In genomic region chr8:69939633-69940032, GRCm38 (mm10) we compare ENCODE assay signal across 10 mouse cellular contexts. TPM values are rescaled to one million over a fixed set of nuclear protein-coding genes. Genes with fewer than 3 reads are reported as not detected.
DNase-seq lines count a peak whose midpoint lies in the region; ATAC-seq lines count a peak whose summit lies in the region.
"Had no signal": no experiment of that assay in that cellular context is flagged by ENCODE, and none has a peak within 500 bp of the region (broad histone marks: within the 10 kb centered on the region; RNA-seq: fewer than 3 reads in every experiment).

No protein-coding gene starts in this region.

- H3K9ac ChIP-seq in liver, embryonic 15.5 days = no peak overlapping the region

- peaks cover 59% of the 10 kb centered on the region for H3K4me1 ChIP-seq in embryonic facial prominence, embryonic 10.5 days
- H3K4me1 ChIP-seq in liver, embryonic 15.5 days (replicated peaks) = peaks cover 73% of the 10 kb centered on the region

- peaks cover 55% of the 10 kb centered on the region for H3K36me3 ChIP-seq in embryonic facial prominence, embryonic 10.5 days (replicated peaks)
- H3K36me3 ChIP-seq in liver, embryonic 15.5 days (replicated peaks) = peaks cover 22% of the 10 kb centered on the region

- no peaks in the 10 kb centered on the region for H3K27me3 ChIP-seq in embryonic facial prominence, embryonic 10.5 days (replicated peaks; ENCODE audit: low read depth, poor library complexity, severe bottlenecking)
- no peaks in the 10 kb centered on the region for H3K27me3 ChIP-seq in liver, embryonic 15.5 days

- no peak overlapping the region for H3K4me2 ChIP-seq in liver, embryonic 15.5 days

- H3K4me3 ChIP-seq in embryonic facial prominence, embryonic 10.5 days = peak overlapping the region; percentile 24; the same call in 1 of the 2 replicates
- H3K4me3 ChIP-seq in liver, embryonic 15.5 days (replicated peaks) = no peak overlapping the region

- peak overlapping the region; percentile 59; the same call in 1 of the 2 replicates for H3K27ac ChIP-seq in embryonic facial prominence, embryonic 10.5 days (replicated peaks)
- H3K27ac ChIP-seq in liver, embryonic 15.5 days (replicated peaks) = peak overlapping the region; percentile 38

- H3K9me3 ChIP-seq in embryonic facial prominence, embryonic 10.5 days = no peaks in the 10 kb centered on the region
- H3K9me3 ChIP-seq in liver, embryonic 15.5 days (replicated peaks) = no peaks in the 10 kb centered on the region

- peak; percentile 48 to 62 for DNase-seq in lung, adult 18-20 months
- no peak for DNase-seq in lung, postnatal 14 days
- peak; percentile 78 for DNase-seq in embryonic facial prominence, embryonic 10.5 days (ENCODE audit: low spot score)
- DNase-seq in kidney, adult 11 months = peak; percentile 81
- DNase-seq in T-cell, adult 2 months (ENCODE audit: low spot score) = no peak
- DNase-seq in thymus, postnatal 25 days = no peak
- DNase-seq in layer of hippocampus, adult 8-10 months (ENCODE audit: low spot score in 2 of 2) = no peak
- DNase-seq: cerebellum, postnatal 36 days had no signal

- ATAC-seq in liver, embryonic 15.5 days (ENCODE audit: insufficient read depth) = peak; percentile 56; the same call in 1 of the 2 replicates

- WGBS in embryonic facial prominence, embryonic 10.5 days = 34% methylated on average over 3 of the region's 3 CpGs
- WGBS in liver, embryonic 15.5 days (ENCODE audit: insufficient replicate concordance) = 26% methylated on average over 3 of the region's 3 CpGs

RNA-seq across cellular contexts. Expression of gene Yjefn3, which starts 37.1 kb away (rescaled TPM):
- polyA plus RNA-seq in embryonic facial prominence, embryonic 10.5 days (2016; fragmentation: Nextera tagmentation; extraction: Ambion mirVana) = 4.2 and 4.3 TPM in 2 replicates
- 0.51 and 0.54 TPM in 2 replicates for polyA plus RNA-seq in liver, embryonic 15.5 days (2015; fragmentation: Nextera tagmentation; extraction: Ambion mirVana)
- total RNA-seq in layer of hippocampus, adult 8-10 months (2022) = 10 to 100 TPM; 19.1 to 43.7 (median 32.3) TPM
- total RNA-seq: neutrophil, adult 5-6 weeks had no signal

RNA-seq across cellular contexts. Expression of gene Ndufa13, which starts 37.3 kb away (rescaled TPM):
- 159 and 164 TPM in 2 replicates for polyA plus RNA-seq in embryonic facial prominence, embryonic 10.5 days (2016; fragmentation: Nextera tagmentation; extraction: Ambion mirVana)
- polyA plus RNA-seq in liver, embryonic 15.5 days (2015; fragmentation: Nextera tagmentation; extraction: Ambion mirVana) = 89.7 and 96.9 TPM in 2 replicates
- total RNA-seq in layer of hippocampus, adult 8-10 months (2022) = 100 to 1,000 TPM in 3 of 4 experiments, 10 to 100 TPM in 1; 95.2 to 148 (median 127) TPM

RNA-seq across cellular contexts. Expression of gene Tssk6, which starts 37.6 kb away (rescaled TPM):
- 4.4 and 4.8 TPM in 2 replicates for polyA plus RNA-seq in embryonic facial prominence, embryonic 10.5 days (2016; fragmentation: Nextera tagmentation; extraction: Ambion mirVana)
- polyA plus RNA-seq in liver, embryonic 15.5 days (2015; fragmentation: Nextera tagmentation; extraction: Ambion mirVana) = 2.1 TPM in 2 replicates
- under 1 TPM in 2 of 4 experiments, not detected in 2; 0.41 to 0.47 TPM for total RNA-seq in layer of hippocampus, adult 8-10 months (2022)

RNA-seq across cellular contexts. Expression of gene Cilp2, which starts 52.1 kb away (rescaled TPM):
- polyA plus RNA-seq in embryonic facial prominence, embryonic 10.5 days (2016; fragmentation: Nextera tagmentation; extraction: Ambion mirVana) = 0.39 and 0.54 TPM in 2 replicates
- 0.03 and 0.06 TPM in 2 replicates for polyA plus RNA-seq in liver, embryonic 15.5 days (2015; fragmentation: Nextera tagmentation; extraction: Ambion mirVana)
- under 1 TPM; 0.57 to 0.62 (median 0.59) TPM for total RNA-seq in layer of hippocampus, adult 8-10 months (2022)
- total RNA-seq: neutrophil, adult 5-6 weeks had no signal

RNA-seq across cellular contexts. Expression of gene Gatad2a, which starts 56.6 kb away (rescaled TPM):
- polyA plus RNA-seq in embryonic facial prominence, embryonic 10.5 days (2016; fragmentation: Nextera tagmentation; extraction: Ambion mirVana) = 57.3 and 59.9 TPM in 2 replicates
- 28.0 and 32.2 TPM in 2 replicates for polyA plus RNA-seq in liver, embryonic 15.5 days (2015; fragmentation: Nextera tagmentation; extraction: Ambion mirVana)
- 10 to 100 TPM; 27.9 to 37.6 (median 33.3) TPM for total RNA-seq in layer of hippocampus, adult 8-10 months (2022)

Comparison
In these comparisons a context has a peak if more than half of its experiments do, and no peak if none do; other contexts are left out.
1. DNase-seq: peak in lung, adult 18-20 months (2 of 2), embryonic facial prominence, embryonic 10.5 days (single experiment) and kidney, adult 11 months (single experiment); none in lung, postnatal 14 days (single experiment), T-cell, adult 2 months (single experiment), thymus, postnatal 25 days (single experiment) and layer of hippocampus, adult 8-10 months (0 of 2).